Mouse (Mus musculus): ENCODE data around the gene Filip1l.

The Filip1l gene

GRCm38 (mm10) chr16:57398387-57399214 is 45.7 kb downstream of the Filip1l start:
- peak; percentile 42 for DNase-seq (ENCODE audit: low spot score)

- no peak for DNase-seq (ENCODE audit: low spot score)
These were observed 46.7 kb downstream of the Filip1l start for GRCm38 (mm10) chr16:57399566-57399965.

GRCm38 (mm10) chr16:57401702-57402101 is 48.8 kb downstream of the Filip1l start:
- DNase-seq (ENCODE audit: low spot score), result no peak

- DNase-seq (ENCODE audit: low spot score), result no peak
These were observed 50.0 kb downstream of the Filip1l start for GRCm38 (mm10) chr16:57402910-57403309.

GRCm38 (mm10) chr16:57403825-57404224 is 50.9 kb downstream of the Filip1l start:
- DNase-seq (ENCODE audit: low spot score), result no peak

- no peak for DNase-seq (ENCODE audit: low spot score)
These were observed 59.9 kb downstream of the Filip1l start for GRCm38 (mm10) chr16:57412766-57413165.

- DNase-seq (ENCODE audit: low spot score), result no peak
These were observed 63.2 kb downstream of the Filip1l start for GRCm38 (mm10) chr16:57416049-57416448.

GRCm38 (mm10) chr16:57417017-57417416 is 64.1 kb downstream of the Filip1l start:
- no peak for DNase-seq (ENCODE audit: low spot score)

- DNase-seq (ENCODE audit: low spot score), result no peak
These were observed 65.1 kb downstream of the Filip1l start for GRCm38 (mm10) chr16:57417955-57418354.

- DNase-seq (ENCODE audit: low spot score), result no peak
These were observed 66.4 kb downstream of the Filip1l start for GRCm38 (mm10) chr16:57419332-57419731.

- DNase-seq (ENCODE audit: low spot score), result no peak
These were observed 67.0 kb downstream of the Filip1l start for GRCm38 (mm10) chr16:57419881-57420280.

GRCm38 (mm10) chr16:57420773-57421556 is 68.1 kb downstream of the Filip1l start:
- no peak for DNase-seq (ENCODE audit: low spot score)

- no peak for DNase-seq (ENCODE audit: low spot score)
These were observed 69.0 kb downstream of the Filip1l start for GRCm38 (mm10) chr16:57421680-57422417.

- DNase-seq (ENCODE audit: low spot score), result peak; percentile 40
These were observed 70.3 kb downstream of the Filip1l start for GRCm38 (mm10) chr16:57423001-57423800.

- no peak for DNase-seq (ENCODE audit: low spot score)
These were observed 73.8 kb downstream of the Filip1l start for GRCm38 (mm10) chr16:57426680-57427079.

- peak; percentile 83 for DNase-seq (ENCODE audit: low spot score)
These were observed 74.8 kb downstream of the Filip1l start for GRCm38 (mm10) chr16:57427516-57428285.

- no peak for DNase-seq (ENCODE audit: low spot score)
These were observed 76.1 kb downstream of the Filip1l start for GRCm38 (mm10) chr16:57428977-57429376.

GRCm38 (mm10) chr16:57431294-57431693 is 78.4 kb downstream of the Filip1l start:
- DNase-seq (ENCODE audit: low spot score), result no peak

- no peak for DNase-seq (ENCODE audit: low spot score)
These were observed 80.3 kb downstream of the Filip1l start for GRCm38 (mm10) chr16:57433173-57433572.

- no peak for DNase-seq (ENCODE audit: low spot score)
These were observed 80.8 kb downstream of the Filip1l start for GRCm38 (mm10) chr16:57433671-57434070.

GRCm38 (mm10) chr16:57434640-57435039 is 81.7 kb downstream of the Filip1l start:
- no peak for DNase-seq (ENCODE audit: low spot score)

Data from ovary, adult 18-20 months (tissue).